Mouse (Mus musculus) layer of hippocampus, postnatal 14 days (tissue): ENCODE data around the gene Snx29. TPM values are rescaled to one million over a fixed set of nuclear protein-coding genes. Genes with fewer than 3 reads are reported as not detected.
A peak's percentile ranks its signal among the peaks of the same experiment; 100 is the strongest.
"Not testable (repeated sequence)": the region's sequence is repeated elsewhere in the genome, so short reads cannot be mapped to it uniquely, and the experiment has no call there.

Source experiments
- DNase-seq, 2 experiments: peaks; one replicate each; pipeline ENCODE4 v3.0.0; 2021 to 2022; ENCODE audit warnings: low spot score in 2 of 2, mixed read lengths in 1 of 2
- total RNA-seq, 2 experiments: library from RNA; stranded (reverse); gene quantifications; 2 replicates each; pipeline ENCODE4 v1.2.3; 2021

The Snx29 gene
- total RNA-seq, 2 experiments from 2014 or later = 26.9 to 33.6 TPM

- DNase-seq = no peak
Observed at GRCm38 (mm10) chr16:11526996-11527395, 204.3 kb downstream of the Snx29 start.

GRCm38 (mm10) chr16:11530466-11531194 lies 207.9 kb downstream of the Snx29 start:
- no peak for DNase-seq

- no peak for DNase-seq
Observed at GRCm38 (mm10) chr16:11531441-11531840, 208.7 kb downstream of the Snx29 start.

GRCm38 (mm10) chr16:11532592-11532991 lies 209.9 kb downstream of the Snx29 start:
- peak in 1 of 2 experiments; percentile 57 for DNase-seq

GRCm38 (mm10) chr16:11533441-11533840 lies 210.7 kb downstream of the Snx29 start:
- no peak for DNase-seq

GRCm38 (mm10) chr16:11537663-11538062 lies 215.0 kb downstream of the Snx29 start:
- no peak for DNase-seq

- no peak for DNase-seq
Observed at GRCm38 (mm10) chr16:11538191-11538590, 215.5 kb downstream of the Snx29 start.

GRCm38 (mm10) chr16:11540961-11541360 lies 218.3 kb downstream of the Snx29 start:
- DNase-seq = no peak

GRCm38 (mm10) chr16:11541769-11542168 lies 219.1 kb downstream of the Snx29 start:
- no peak for DNase-seq

GRCm38 (mm10) chr16:11550043-11550725 lies 227.5 kb downstream of the Snx29 start:
- peak in 1 of 2 experiments; percentile 41 for DNase-seq

- no peak for DNase-seq
Observed at GRCm38 (mm10) chr16:11561714-11562113, 239.0 kb downstream of the Snx29 start.

- no peak for DNase-seq
Observed at GRCm38 (mm10) chr16:11563846-11564245, 241.1 kb downstream of the Snx29 start.

GRCm38 (mm10) chr16:11565126-11565525 lies 242.4 kb downstream of the Snx29 start:
- DNase-seq = no peak

- no peak for DNase-seq
Observed at GRCm38 (mm10) chr16:11567594-11567993, 244.9 kb downstream of the Snx29 start.

- peak in 1 of 2 experiments; percentile 14 for DNase-seq
Observed at GRCm38 (mm10) chr16:11568095-11568494, 245.4 kb downstream of the Snx29 start.

GRCm38 (mm10) chr16:11568601-11569000 lies 245.9 kb downstream of the Snx29 start:
- DNase-seq = no peak

- no peak for DNase-seq
Observed at GRCm38 (mm10) chr16:11569127-11569526, 246.4 kb downstream of the Snx29 start.

- DNase-seq = no peak
Observed at GRCm38 (mm10) chr16:11570072-11570471, 247.4 kb downstream of the Snx29 start.

GRCm38 (mm10) chr16:11574517-11574916 lies 251.8 kb downstream of the Snx29 start:
- no peak for DNase-seq

- not testable (repeated sequence) for DNase-seq
Observed at GRCm38 (mm10) chr16:11575733-11576132, 253.0 kb downstream of the Snx29 start.

GRCm38 (mm10) chr16:11577541-11578255 lies 255.0 kb downstream of the Snx29 start:
- no peak for DNase-seq

- peak in 1 of 2 experiments; percentile 68 for DNase-seq
Observed at GRCm38 (mm10) chr16:11579676-11580098, 257.0 kb downstream of the Snx29 start.
